Mouse (Mus musculus) MEL (cell line): ENCODE data around the gene Inhba. TPM values are rescaled to one million over a fixed set of nuclear protein-coding genes. Genes with fewer than 3 reads are reported as not detected.

Experiments used
- DNase-seq: peaks from one replicate; pipeline ENCODE4 v3.0.0; 2011; ENCODE audit warnings: low read depth, low spot score
- H3K27ac ChIP-seq: 2 replicates; pipeline ENCODE4 v1.5.1; 2012; ENCODE audit warnings: low read depth, mild to moderate bottlenecking, control low read depth, low read length, moderate library complexity; ENCODE audit not compliant: control insufficient read depth
- H3K27me3 ChIP-seq, 2 experiments: fragments of 150-350 bp in 1 of 2; sonication (generic) in 1 of 2; 2 replicates each; pipeline ENCODE4 v1.6.1; 2012; ENCODE audit warnings: low read length in 2 of 2, mild to moderate bottlenecking in 2 of 2, improper control_type of control experiment in 1 of 2, moderate library complexity in 1 of 2; ENCODE audit not compliant: insufficient read depth in 2 of 2, control insufficient read depth in 1 of 2
- H3K36me3 ChIP-seq, 2 experiments: 2 replicates each; pipeline ENCODE4 v1.6.1; 2012 to 2014; ENCODE audit warnings: low read length in 2 of 2, improper control_type of control experiment in 1 of 2, inconsistent platforms in 1 of 2, mild to moderate bottlenecking in 1 of 2; ENCODE audit not compliant: insufficient read depth in 2 of 2, control insufficient read depth in 1 of 2
- H3K4me1 ChIP-seq, 2 experiments: fragments of 150-350 bp in 1 of 2; sonication (generic) in 1 of 2; 2 replicates each; pipeline ENCODE4 v1.6.1; 2012; ENCODE audit warnings: low read length in 2 of 2, improper control_type of control experiment in 1 of 2, mild to moderate bottlenecking in 1 of 2; ENCODE audit not compliant: insufficient read depth in 2 of 2, control insufficient read depth in 1 of 2
- H3K4me3 ChIP-seq, 2 experiments: fragments of 150-350 bp in 1 of 2; sonication (generic) in 1 of 2; 2 replicates each; pipeline ENCODE4 v1.5.1; 2012; ENCODE audit warnings: low read depth in 2 of 2, low read length in 2 of 2, mild to moderate bottlenecking in 2 of 2, moderate library complexity in 2 of 2, control low read depth in 1 of 2, improper control_type of control experiment in 1 of 2; ENCODE audit not compliant: control insufficient read depth in 1 of 2, insufficient read depth in 1 of 2
- H3K79me2 ChIP-seq: 2 replicates; pipeline ENCODE4 v1.6.1; 2012; ENCODE audit warnings: mild to moderate bottlenecking, low read length, moderate library complexity; ENCODE audit not compliant: control insufficient read depth, poor library complexity, insufficient read depth
- H3K9ac ChIP-seq: 2 replicates; pipeline ENCODE4 v1.6.1; 2012; ENCODE audit warnings: low read depth, mild to moderate bottlenecking, control low read depth, low read length, moderate library complexity; ENCODE audit not compliant: control insufficient read depth, poor library complexity, severe bottlenecking
- H3K9me3 ChIP-seq: fragments of 150-350 bp; sonication (generic); replicated peaks from 2 replicates; pipeline ENCODE4 v1.6.1; 2012; ENCODE audit warnings: mild to moderate bottlenecking, low read length, improper control_type of control experiment, moderate library complexity; ENCODE audit not compliant: insufficient read depth
- BHLHE40 ChIP-seq: IDR thresholded peaks from 2 replicates; pipeline ENCODE4 v1.6.1; 2012; ENCODE audit warnings: low read depth, mild to moderate bottlenecking, inconsistent platforms, low read length, improper control_type of control experiment, borderline replicate concordance
- CHD2 ChIP-seq: IDR thresholded peaks from 2 replicates; pipeline ENCODE4 v1.6.1; 2011; ENCODE audit warnings: low read length, improper control_type of control experiment
- CTCF ChIP-seq, 3 experiments: IDR thresholded peaks in 2 of 3; conservative IDR thresholded peaks in 1 of 3; 2 replicates each; pipeline ENCODE4 v1.5.1; 2011 to 2012; ENCODE audit warnings: low read length in 3 of 3, low read depth in 2 of 3, mild to moderate bottlenecking in 2 of 3, improper control_type of control experiment in 1 of 3, inconsistent platforms in 1 of 3, mixed read lengths in 1 of 3, moderate library complexity in 1 of 3; ENCODE audit not compliant: control insufficient read depth in 1 of 3, insufficient read depth in 1 of 3, poor library complexity in 1 of 3, severe bottlenecking in 1 of 3
- E2F4 ChIP-seq: IDR thresholded peaks from 2 replicates; pipeline ENCODE4 v1.6.1; 2011; ENCODE audit warnings: low read depth, low read length, improper control_type of control experiment, borderline replicate concordance
- EP300 ChIP-seq, 2 experiments: IDR thresholded peaks; 2 replicates each; pipeline ENCODE4 v1.6.1; 2011; ENCODE audit warnings: improper control_type of control experiment in 2 of 2, low read length in 2 of 2, low read depth in 1 of 2, mild to moderate bottlenecking in 1 of 2
- ETS1 ChIP-seq: IDR thresholded peaks from 2 replicates; pipeline ENCODE4 v1.6.1; 2012; ENCODE audit warnings: low read depth, mild to moderate bottlenecking, inconsistent platforms, low read length, improper control_type of control experiment, moderate library complexity
- GATA1 ChIP-seq: IDR thresholded peaks from 2 replicates; pipeline ENCODE4 v1.6.1; 2011; ENCODE audit warnings: low read depth, low read length, improper control_type of control experiment
- MAFK ChIP-seq: IDR thresholded peaks from 2 replicates; pipeline ENCODE4 v1.6.1; 2011; ENCODE audit warnings: low read depth, mild to moderate bottlenecking, low read length, improper control_type of control experiment, borderline replicate concordance
- MAX ChIP-seq: IDR thresholded peaks from 2 replicates; pipeline ENCODE4 v1.6.1; 2011; ENCODE audit warnings: low read length, improper control_type of control experiment
- MAZ ChIP-seq: IDR thresholded peaks from 2 replicates; pipeline ENCODE4 v1.6.1; 2012; ENCODE audit warnings: low read depth, mild to moderate bottlenecking, inconsistent platforms, low read length, improper control_type of control experiment
- MEF2A ChIP-seq: IDR thresholded peaks from 2 replicates; pipeline ENCODE4 v1.6.1; 2014; ENCODE audit warnings: low read depth, mild to moderate bottlenecking, inconsistent platforms, low read length, improper control_type of control experiment; ENCODE audit not compliant: poor library complexity, insufficient replicate concordance, severe bottlenecking; ENCODE audit errors: extremely low read depth
- MXI1 ChIP-seq: IDR thresholded peaks from 2 replicates; pipeline ENCODE4 v1.6.1; 2011; ENCODE audit warnings: mild to moderate bottlenecking, low read depth, low read length, improper control_type of control experiment
- MYB ChIP-seq: IDR thresholded peaks from 2 replicates; pipeline ENCODE4 v1.6.1; 2011; ENCODE audit warnings: mild to moderate bottlenecking, low read depth, low read length, improper control_type of control experiment
- MYC ChIP-seq: IDR thresholded peaks from 2 replicates; pipeline ENCODE4 v1.6.1; 2011; ENCODE audit warnings: low read depth, mild to moderate bottlenecking, low read length, improper control_type of control experiment, moderate library complexity
- NELFE ChIP-seq: IDR thresholded peaks from 2 replicates; pipeline ENCODE4 v1.6.1; 2011; ENCODE audit warnings: low read depth, low read length, improper control_type of control experiment
- NRF1 ChIP-seq: IDR thresholded peaks from 2 replicates; pipeline ENCODE4 v1.6.1; 2014; ENCODE audit warnings: low read depth, mild to moderate bottlenecking, inconsistent platforms, low read length, improper control_type of control experiment, moderate library complexity; ENCODE audit not compliant: poor library complexity, insufficient read depth, severe bottlenecking
- POLR2A ChIP-seq, 2 experiments: IDR thresholded peaks; 2 replicates each; pipeline ENCODE4 v1.6.1; 2011 to 2012; ENCODE audit warnings: low read length in 2 of 2, mild to moderate bottlenecking in 2 of 2, control low read depth in 1 of 2, improper control_type of control experiment in 1 of 2, low read depth in 1 of 2, moderate library complexity in 1 of 2; ENCODE audit not compliant: control insufficient read depth in 1 of 2, insufficient read depth in 1 of 2, poor library complexity in 1 of 2
- POLR2AphosphoS2 ChIP-seq: IDR thresholded peaks from 2 replicates; pipeline ENCODE4 v1.6.1; 2011; ENCODE audit warnings: low read length, improper control_type of control experiment
- RCOR1 ChIP-seq: IDR thresholded peaks from 2 replicates; pipeline ENCODE4 v1.6.1; 2012; ENCODE audit warnings: low read depth, mild to moderate bottlenecking, inconsistent platforms, low read length, improper control_type of control experiment
- SIN3A ChIP-seq: IDR thresholded peaks from 2 replicates; pipeline ENCODE4 v1.6.1; 2012; ENCODE audit warnings: low read length, improper control_type of control experiment, inconsistent platforms
- TCF12 ChIP-seq: IDR thresholded peaks from 2 replicates; pipeline ENCODE4 v1.6.1; 2014; ENCODE audit warnings: low read depth, mild to moderate bottlenecking, inconsistent platforms, low read length, improper control_type of control experiment, moderate library complexity
- USF1 ChIP-seq: IDR thresholded peaks from 2 replicates; pipeline ENCODE4 v1.6.1; 2014; ENCODE audit warnings: low read depth, mild to moderate bottlenecking, inconsistent platforms, low read length, improper control_type of control experiment, moderate library complexity
- USF2 ChIP-seq, 2 experiments: IDR thresholded peaks; 2 replicates each; pipeline ENCODE4 v1.6.1; 2011 to 2012; ENCODE audit warnings: improper control_type of control experiment in 2 of 2, low read length in 2 of 2, borderline replicate concordance in 1 of 2, inconsistent platforms in 1 of 2, low read depth in 1 of 2, mild to moderate bottlenecking in 1 of 2; ENCODE audit not compliant: insufficient read depth in 1 of 2
- ZC3H11A ChIP-seq: IDR thresholded peaks from 2 replicates; pipeline ENCODE4 v1.6.1; 2012; ENCODE audit warnings: low read depth, mild to moderate bottlenecking, inconsistent platforms, low read length, improper control_type of control experiment
- ZKSCAN1 ChIP-seq: IDR thresholded peaks from 2 replicates; pipeline ENCODE4 v1.6.1; 2012; ENCODE audit warnings: low read depth, mild to moderate bottlenecking, inconsistent platforms, low read length, improper control_type of control experiment, moderate library complexity
- polyA plus RNA-seq, 2 experiments: library from polyadenylated mRNA; stranded (reverse) in 1 of 2; unstranded in 1 of 2; fragments of >175 nt in 1 of 2; fragments of >200 nt in 1 of 2; gene quantifications; 2 replicates each; pipeline versions ENCODE4 v1.2.1 to v1.2.4; 2012; ENCODE audit warnings: low replicate concordance in 2 of 2, low read depth in 1 of 2; ENCODE audit not compliant: insufficient read length in 2 of 2, insufficient read depth in 1 of 2, missing spikeins in 1 of 2
- total RNA-seq: library from RNA; depleted of rRNA; stranded (reverse); fragments of 300-350 nt; gene quantifications from 2 replicates; pipeline ENCODE4 v1.2.3, GENCODE M21; 2012

Gene Inhba
- total and polyA plus RNA-seq, 3 experiments: not detected

- no peaks in the 10 kb centered on the region for H3K79me2 ChIP-seq
- H3K9ac ChIP-seq: no peak overlapping the region
- no peak for TF ChIP-seq MXI1
- no peak for TF ChIP-seq MEF2A
- TF ChIP-seq POLR2A (IDR thresholded peaks at IDR 0.05; ENCODE audit: control insufficient read depth in 1 of 2, insufficient read depth in 1 of 2, low read depth in 1 of 2, low read length in 2 of 2, poor library complexity in 1 of 2): no peak
- no peak for TF ChIP-seq GATA1
- TF ChIP-seq MYB: no peak
- TF ChIP-seq EP300 (IDR thresholded peaks at IDR 0.05; ENCODE audit: low read depth in 1 of 2, low read length in 2 of 2): no peak
- TF ChIP-seq BHLHE40: no peak
- no peak for TF ChIP-seq USF1
- no peak for TF ChIP-seq USF2 (IDR thresholded peaks at IDR 0.05; ENCODE audit: borderline replicate concordance in 1 of 2, insufficient read depth in 1 of 2, low read depth in 1 of 2, low read length in 2 of 2)
- H3K4me1 ChIP-seq: no peaks in the 10 kb centered on the region
- no peaks in the 10 kb centered on the region for H3K27me3 ChIP-seq
- H3K36me3 ChIP-seq: no peaks in the 10 kb centered on the region
- no peak overlapping the region for H3K4me3 ChIP-seq
- H3K27ac ChIP-seq: no peak overlapping the region
- DNase-seq: no peak
- no peaks in the 10 kb centered on the region for H3K9me3 ChIP-seq
Observed at GRCm38 (mm10) chr13:16008348-16008747, 3.3 kb upstream of the Inhba start.

- H3K27me3 ChIP-seq: no peaks in the 10 kb centered on the region
- no peak overlapping the region for H3K9ac ChIP-seq
- H3K4me3 ChIP-seq: no peak overlapping the region
- H3K79me2 ChIP-seq: no peaks in the 10 kb centered on the region
- no peak for TF ChIP-seq RCOR1
- no peak for TF ChIP-seq TCF12
- TF ChIP-seq CTCF (IDR thresholded peaks at IDR 0.05 in 2 of 3, conservative IDR thresholded peaks at IDR 0.05 in 1 of 3; ENCODE audit: control insufficient read depth in 1 of 3, insufficient read depth in 1 of 3, low read depth in 2 of 3, low read length in 3 of 3, poor library complexity in 1 of 3, severe bottlenecking in 1 of 3): no peak
- TF ChIP-seq ZC3H11A: no peak
- TF ChIP-seq NELFE: no peak
- DNase-seq: no peak
- no peaks in the 10 kb centered on the region for H3K4me1 ChIP-seq
- no peaks in the 10 kb centered on the region for H3K9me3 ChIP-seq
- no peak overlapping the region for H3K27ac ChIP-seq
- no peaks in the 10 kb centered on the region for H3K36me3 ChIP-seq
Observed at GRCm38 (mm10) chr13:16009766-16010465, 1.7 kb upstream of the Inhba start.

- H3K4me1 ChIP-seq: no peaks in the 10 kb centered on the region
- no peak overlapping the region for H3K27ac ChIP-seq
- no peaks in the 10 kb centered on the region for H3K9me3 ChIP-seq
- no peaks in the 10 kb centered on the region for H3K27me3 ChIP-seq
- no peaks in the 10 kb centered on the region for H3K79me2 ChIP-seq
- H3K4me3 ChIP-seq: no peak overlapping the region
- DNase-seq: no peak
- no peaks in the 10 kb centered on the region for H3K36me3 ChIP-seq
- H3K9ac ChIP-seq: no peak overlapping the region
- TF ChIP-seq USF1: no peak
- TF ChIP-seq E2F4: no peak
- TF ChIP-seq ETS1: no peak
- TF ChIP-seq NRF1: no peak
- no peak for TF ChIP-seq MYB
- no peak for TF ChIP-seq MAZ
- TF ChIP-seq MEF2A: no peak
- no peak for TF ChIP-seq GATA1
- TF ChIP-seq ZKSCAN1: no peak
- no peak for TF ChIP-seq MAX
- TF ChIP-seq POLR2AphosphoS2: no peak
- no peak for TF ChIP-seq MAFK
- TF ChIP-seq SIN3A: no peak
- no peak for TF ChIP-seq CHD2
- no peak for TF ChIP-seq NELFE
- no peak for TF ChIP-seq MYC
Observed at GRCm38 (mm10) chr13:16010586-16010985, 1.1 kb upstream of the Inhba start.
